Mouse (Mus musculus) hindbrain, embryonic 12.5 days (tissue): ENCODE results near the gene Car7. TPM values are rescaled to one million over a fixed set of nuclear protein-coding genes. Genes with fewer than 3 reads are reported as not detected.
"Not testable (repeated sequence)": the region's sequence is repeated elsewhere in the genome, so short reads cannot be mapped to it uniquely, and the experiment has no call there.

Experiments used
- ATAC-seq: fragments of 200-750 bp; cut with Nextera tagmentation; 2 replicates; pipeline ENCODE4 v1.8.0; 2017; ENCODE audit warnings: moderate TSS enrichment; ENCODE audit not compliant: low FRiP score
- H3K27ac ChIP-seq: fragments of 300-500 bp; sonication (generic); 2 replicates; pipeline ENCODE4 v1.5.1; 2016; ENCODE audit warnings: mild to moderate bottlenecking
- H3K27me3 ChIP-seq: fragments of 300-500 bp; sonication (generic); 2 replicates; pipeline ENCODE4 v1.6.1; 2016; ENCODE audit warnings: mild to moderate bottlenecking
- H3K36me3 ChIP-seq: fragments of 300-500 bp; sonication (generic); 2 replicates; pipeline ENCODE4 v1.6.1; 2016; ENCODE audit warnings: mild to moderate bottlenecking
- H3K4me1 ChIP-seq: fragments of 300-500 bp; sonication (generic); 2 replicates; pipeline ENCODE4 v1.6.1; 2016
- H3K4me2 ChIP-seq: fragments of 300-500 bp; sonication (generic); replicated peaks from 2 replicates; pipeline ENCODE4 v1.6.1; 2016; ENCODE audit warnings: mild to moderate bottlenecking
- H3K4me3 ChIP-seq: fragments of 300-500 bp; sonication (generic); 2 replicates; pipeline ENCODE4 v1.5.1; 2016; ENCODE audit warnings: mild to moderate bottlenecking
- H3K9ac ChIP-seq: fragments of 300-500 bp; sonication (generic); 2 replicates; pipeline ENCODE4 v1.6.1; 2016; ENCODE audit warnings: mild to moderate bottlenecking, moderate library complexity
- H3K9me3 ChIP-seq: fragments of 300-500 bp; sonication (generic); replicated peaks from 2 replicates; pipeline ENCODE4 v1.6.1; 2016; ENCODE audit warnings: mild to moderate bottlenecking
- WGBS: fragments of 180-500 bp; shearing (Covaris S2); methylation state at CpG from one replicate; pipeline ENCODE4 v1.1.7; 2016; 5-methylcytosine and 5-hydroxymethylcytosine counted together
- polyA plus RNA-seq: library from polyadenylated mRNA; unstranded; fragments of >200 nt; fragmentation: Nextera tagmentation; extraction: Ambion mirVana; gene quantifications from 2 replicates; pipeline ENCODE4 v1.2.1, GENCODE M21; 2016

The Car7 gene
- polyA plus RNA-seq, 1 experiment from 2014 or later = 1.2 TPM

GRCm38 (mm10) chr8:104570436-104571343 lies 36.2 kb downstream of the Car7 start:
- 6% methylated on average over 26 of the region's 26 CpGs for WGBS
- Histone ChIP-seq H3K4me2 (peak overlapping the region; percentile 68), H3K9ac (peak overlapping the region; percentile 59; the same call in 1 of the 2 replicates), H3K4me3 (peak overlapping the region; percentile 33), H3K9me3 (no peaks in the 10 kb centered on the region), H3K36me3 (no peaks in the 10 kb centered on the region), H3K27me3 (peaks cover 3% of the 10 kb centered on the region; the same call in 1 of the 2 replicates), H3K27ac (no peak overlapping the region), H3K4me1 (0 out of 2 replicates have a peak, but pooled peaks cover 4% of the 10 kb centered on the region)
- ATAC-seq = peak; percentile 63; the same call in 1 of the 2 replicates

- Histone ChIP-seq H3K9ac (no peak overlapping the region), H3K4me2 (no peak overlapping the region), H3K4me1 (no peaks in the 10 kb centered on the region), H3K27ac (no peak overlapping the region), H3K36me3 (no peaks in the 10 kb centered on the region), H3K9me3 (no peaks in the 10 kb centered on the region), H3K27me3 (no peaks in the 10 kb centered on the region), H3K4me3 (no peak overlapping the region)
- 95% methylated on average over 3 of the region's 3 CpGs for WGBS
- no peak for ATAC-seq
These were observed 42.3 kb downstream of the Car7 start for GRCm38 (mm10) chr8:104576820-104577219.

- H3K4me1 ChIP-seq, H3K9me3 ChIP-seq, H3K9ac ChIP-seq, H3K27me3 ChIP-seq, H3K27ac ChIP-seq, H3K4me2 ChIP-seq, H3K36me3 ChIP-seq, ATAC-seq, H3K4me3 ChIP-seq: not testable (repeated sequence)
- WGBS = 75% methylated on average over 17 of the region's 17 CpGs
These were observed 43.1 kb downstream of the Car7 start for GRCm38 (mm10) chr8:104577606-104578005.

- no peak for ATAC-seq
- no peak overlapping the region for H3K27ac ChIP-seq
- no peak overlapping the region for H3K4me3 ChIP-seq
- no peak overlapping the region for H3K4me2 ChIP-seq
- H3K9ac ChIP-seq = no peak overlapping the region
- 63% methylated on average over 1 of the region's 1 CpGs for WGBS
- H3K9me3 ChIP-seq = peaks cover 14% of the 10 kb centered on the region; the same call in 1 of the 2 replicates
- no peaks in the 10 kb centered on the region for H3K36me3 ChIP-seq
- no peaks in the 10 kb centered on the region for H3K27me3 ChIP-seq
- H3K4me1 ChIP-seq = no peaks in the 10 kb centered on the region
These were observed 50.0 kb downstream of the Car7 start for GRCm38 (mm10) chr8:104584522-104584921.

GRCm38 (mm10) chr8:104590284-104590683 lies 55.8 kb downstream of the Car7 start:
- H3K4me2 ChIP-seq = no peak overlapping the region
- peaks cover 3% of the 10 kb centered on the region; the same call in 1 of the 2 replicates for H3K9me3 ChIP-seq
- no peak overlapping the region for H3K9ac ChIP-seq
- peaks cover 9% of the 10 kb centered on the region for H3K4me1 ChIP-seq
- no peak overlapping the region for H3K4me3 ChIP-seq
- H3K36me3 ChIP-seq = peaks cover 15% of the 10 kb centered on the region
- WGBS = 91% methylated on average over 3 of the region's 3 CpGs
- no peaks in the 10 kb centered on the region for H3K27me3 ChIP-seq
- H3K27ac ChIP-seq = no peak overlapping the region
- no peak for ATAC-seq

GRCm38 (mm10) chr8:104591133-104591834 lies 56.8 kb downstream of the Car7 start, which contains the start of gene Pdp2:
Gene Pdp2, plus strand, starts transcription at chr8:104591451.
- Histone ChIP-seq H3K4me3 (peak within 1 kb of the TSS; percentile 58), H3K9ac (peak within 1 kb of the TSS; percentile 80), H3K27me3 (no peaks in the 10 kb centered on the region), H3K9me3 (no peaks in the 10 kb centered on the region), H3K27ac (peak within 1 kb of the TSS; percentile 78; the same call in 1 of the 2 replicates), H3K36me3 (peaks cover 21% of the 10 kb centered on the region), H3K4me2 (peak within 1 kb of the TSS; percentile 79), H3K4me1 (peaks cover 9% of the 10 kb centered on the region)
- peak; percentile 98 for ATAC-seq
- 1% methylated on average over 44 of the region's 44 CpGs for WGBS

- H3K4me2 ChIP-seq = peak overlapping the region; percentile 79
- peak overlapping the region; percentile 80 for H3K9ac ChIP-seq
- WGBS = 3% methylated on average over 9 of the region's 9 CpGs
- H3K27me3 ChIP-seq = no peaks in the 10 kb centered on the region
- ATAC-seq = no peak
- H3K27ac ChIP-seq = peak overlapping the region; percentile 78; the same call in 1 of the 2 replicates
- H3K4me3 ChIP-seq = peak overlapping the region; percentile 58
- H3K36me3 ChIP-seq = peaks cover 22% of the 10 kb centered on the region
- H3K4me1 ChIP-seq = peaks cover 9% of the 10 kb centered on the region
- H3K9me3 ChIP-seq = no peaks in the 10 kb centered on the region
These were observed 57.4 kb downstream of the Car7 start for GRCm38 (mm10) chr8:104591856-104592255.

- ATAC-seq = no peak
- peak overlapping the region; percentile 79 for H3K4me2 ChIP-seq
- H3K36me3 ChIP-seq = peaks cover 22% of the 10 kb centered on the region
- no peak overlapping the region for H3K27ac ChIP-seq
- WGBS = 78% methylated on average over 6 of the region's 6 CpGs
- H3K4me3 ChIP-seq = no peak overlapping the region
- H3K9ac ChIP-seq = no peak overlapping the region
- peaks cover 9% of the 10 kb centered on the region for H3K4me1 ChIP-seq
- no peaks in the 10 kb centered on the region for H3K9me3 ChIP-seq
- no peaks in the 10 kb centered on the region for H3K27me3 ChIP-seq
These were observed 58.1 kb downstream of the Car7 start for GRCm38 (mm10) chr8:104592566-104592965.

- no peak overlapping the region for H3K27ac ChIP-seq
- H3K4me3 ChIP-seq = no peak overlapping the region
- H3K9ac ChIP-seq = no peak overlapping the region
- H3K4me2 ChIP-seq = no peak overlapping the region
- WGBS = 96% methylated on average over 31 of the region's 31 CpGs
- peaks cover 22% of the 10 kb centered on the region for H3K36me3 ChIP-seq
- H3K4me1 ChIP-seq = peaks cover 9% of the 10 kb centered on the region
- H3K27me3 ChIP-seq = no peaks in the 10 kb centered on the region
- no peaks in the 10 kb centered on the region for H3K9me3 ChIP-seq
- ATAC-seq = no peak
These were observed 59.2 kb downstream of the Car7 start for GRCm38 (mm10) chr8:104593536-104594325.

GRCm38 (mm10) chr8:104594611-104595362 lies 60.3 kb downstream of the Car7 start:
- H3K9ac ChIP-seq = no peak overlapping the region
- no peak overlapping the region for H3K4me3 ChIP-seq
- no peak overlapping the region for H3K4me2 ChIP-seq
- H3K27ac ChIP-seq = no peak overlapping the region
- no peaks in the 10 kb centered on the region for H3K27me3 ChIP-seq
- peaks cover 22% of the 10 kb centered on the region for H3K36me3 ChIP-seq
- ATAC-seq = no peak
- peaks cover 9% of the 10 kb centered on the region for H3K4me1 ChIP-seq
- no peaks in the 10 kb centered on the region for H3K9me3 ChIP-seq
- 96% methylated on average over 19 of the region's 19 CpGs for WGBS

- H3K4me1 ChIP-seq = peaks cover 9% of the 10 kb centered on the region
- H3K9me3 ChIP-seq = no peaks in the 10 kb centered on the region
- H3K4me3 ChIP-seq = no peak overlapping the region
- 0 out of 2 replicates have a peak, but pooled peaks cover under 1% of the 10 kb centered on the region for H3K27me3 ChIP-seq
- peaks cover 22% of the 10 kb centered on the region for H3K36me3 ChIP-seq
- ATAC-seq = no peak
- H3K4me2 ChIP-seq = no peak overlapping the region
- WGBS = 86% methylated on average over 21 of the region's 21 CpGs
- H3K27ac ChIP-seq = no peak overlapping the region
- no peak overlapping the region for H3K9ac ChIP-seq
These were observed 61.5 kb downstream of the Car7 start for GRCm38 (mm10) chr8:104595773-104596536.
